Mouse (Mus musculus) lung, postnatal 14 days (tissue): ENCODE measurements at regions not wholly inside any gene's neighbourhood (a gene's known extent, or its start where the extent isn't known, plus 50 kb on each side); places are given as distances from the start of the nearest gene placed in this dataset.

Experiments used
- DNase-seq: peaks from one replicate; pipeline ENCODE4 v3.0.0; 2021

GRCm38 (mm10) chr3:65891594-65891993 is 66.5 kb downstream of the Ccnl1 start:
- DNase-seq = peak; percentile 16

- DNase-seq = no peak
Observed at GRCm38 (mm10) chr3:65891139-65891538, 66.9 kb downstream of the Ccnl1 start.

GRCm38 (mm10) chr3:65888921-65889320 is 69.1 kb downstream of the Ccnl1 start:
- DNase-seq = no peak

GRCm38 (mm10) chr3:65884571-65885011 is 73.5 kb downstream of the Ccnl1 start:
- peak; percentile 38 for DNase-seq

- DNase-seq = no peak
Observed at GRCm38 (mm10) chr3:65882123-65882522, 75.9 kb downstream of the Ccnl1 start.
